Mouse (Mus musculus) lung, adult 2 months (tissue): ENCODE measurements at regions not wholly inside any gene's neighbourhood (a gene's known extent, or its start where the extent isn't known, plus 50 kb on each side); places are given as distances from the start of the nearest gene placed in this dataset.

Experiments used
- CTCF ChIP-seq: fragments of 200-500 bp; IDR thresholded peaks from 2 replicates; pipeline ENCODE4 v1.5.1; 2011; ENCODE audit warnings: mild to moderate bottlenecking, low read length, control low read depth; ENCODE audit not compliant: insufficient read depth
- POLR2A ChIP-seq: fragments of 200-500 bp; IDR thresholded peaks from 2 replicates; pipeline ENCODE4 v1.6.1; 2011; ENCODE audit warnings: low read depth, mild to moderate bottlenecking, control low read depth, low read length, borderline replicate concordance; ENCODE audit errors: extremely low read depth

- TF ChIP-seq POLR2A (no peak), CTCF (no peak)
Observed at GRCm38 (mm10) chr11:52594092-52594491, 170.3 kb upstream of the Fstl4 start.
